Mouse (Mus musculus): ENCODE data around the gene Rassf1. TPM values are rescaled to one million over a fixed set of nuclear protein-coding genes. Genes with fewer than 3 reads are reported as not detected.
A peak's percentile ranks its signal among the peaks of the same experiment; 100 is the strongest.

Gene Rassf1
- polyA plus RNA-seq, 1 experiment from 2014 or later = 54.1 TPM

- H3K4me3 ChIP-seq (ENCODE audit: low read depth, low read length) = no peak overlapping the region
- no peak overlapping the region for H3K27ac ChIP-seq (ENCODE audit: low read length)
- H3K4me1 ChIP-seq (ENCODE audit: control insufficient read depth, insufficient read depth, low read length) = peaks cover 22% of the 10 kb centered on the region; the same call in 1 of the 2 replicates
- WGBS = 68% methylated on average over 6 of the region's 6 CpGs
- H3K27me3 ChIP-seq (ENCODE audit: control insufficient read depth, insufficient read depth, low read length) = no peaks in the 10 kb centered on the region
- no peak overlapping the region for H3K4me2 ChIP-seq (replicated peaks; ENCODE audit: low read depth, low read length)
- no peak for ATAC-seq (ENCODE audit: insufficient number of reproducible peaks, insufficient read depth, low FRiP score, low read depth)
- H3K9ac ChIP-seq (replicated peaks; ENCODE audit: low read depth, low read length) = no peak overlapping the region
- no peaks in the 10 kb centered on the region for H3K36me3 ChIP-seq (ENCODE audit: control insufficient read depth, insufficient read depth, low read length)
- H3K9me3 ChIP-seq (ENCODE audit: control insufficient read depth, low read depth, low read length) = no peaks in the 10 kb centered on the region
These were observed 51.9 kb downstream of the Rassf1 start for GRCm38 (mm10) chr9:107603251-107603650.

GRCm38 (mm10) chr9:107605041-107605661 lies 53.8 kb downstream of the Rassf1 start:
- H3K4me1 ChIP-seq (ENCODE audit: control insufficient read depth, insufficient read depth, low read length) = peaks cover 31% of the 10 kb centered on the region; the same call in 1 of the 2 replicates
- no peaks in the 10 kb centered on the region for H3K27me3 ChIP-seq (ENCODE audit: control insufficient read depth, insufficient read depth, low read length)
- H3K9ac ChIP-seq (replicated peaks; ENCODE audit: low read depth, low read length) = no peak overlapping the region
- H3K9me3 ChIP-seq (ENCODE audit: control insufficient read depth, low read depth, low read length) = no peaks in the 10 kb centered on the region
- 31% methylated on average over 23 of the region's 23 CpGs for WGBS
- peak; percentile 54 for ATAC-seq (ENCODE audit: insufficient number of reproducible peaks, insufficient read depth, low FRiP score, low read depth)
- peak overlapping the region; percentile 20 for H3K4me3 ChIP-seq (ENCODE audit: low read depth, low read length)
- H3K27ac ChIP-seq (ENCODE audit: low read length) = peak overlapping the region; percentile 64
- H3K36me3 ChIP-seq (ENCODE audit: control insufficient read depth, insufficient read depth, low read length) = no peaks in the 10 kb centered on the region
- H3K4me2 ChIP-seq (replicated peaks; ENCODE audit: low read depth, low read length) = peak overlapping the region; percentile 37

- Histone ChIP-seq H3K9ac (replicated peaks; ENCODE audit: low read depth, low read length) (no peak overlapping the region), H3K9me3 (ENCODE audit: control insufficient read depth, low read depth, low read length) (no peaks in the 10 kb centered on the region), H3K4me1 (ENCODE audit: control insufficient read depth, insufficient read depth, low read length) (peaks cover 36% of the 10 kb centered on the region; the same call in 1 of the 2 replicates), H3K4me2 (replicated peaks; ENCODE audit: low read depth, low read length) (peak overlapping the region; percentile 22; the same call in 1 of the 2 replicates), H3K4me3 (ENCODE audit: low read depth, low read length) (no peak overlapping the region), H3K36me3 (ENCODE audit: control insufficient read depth, insufficient read depth, low read length) (no peaks in the 10 kb centered on the region), H3K27me3 (ENCODE audit: control insufficient read depth, insufficient read depth, low read length) (no peaks in the 10 kb centered on the region), H3K27ac (ENCODE audit: low read length) (peak overlapping the region; percentile 56; the same call in 1 of the 2 replicates)
- ATAC-seq (ENCODE audit: insufficient number of reproducible peaks, insufficient read depth, low FRiP score, low read depth) = no peak
- WGBS = 12% methylated on average over 9 of the region's 9 CpGs
These were observed 55.2 kb downstream of the Rassf1 start for GRCm38 (mm10) chr9:107606591-107606990.

DNA sequence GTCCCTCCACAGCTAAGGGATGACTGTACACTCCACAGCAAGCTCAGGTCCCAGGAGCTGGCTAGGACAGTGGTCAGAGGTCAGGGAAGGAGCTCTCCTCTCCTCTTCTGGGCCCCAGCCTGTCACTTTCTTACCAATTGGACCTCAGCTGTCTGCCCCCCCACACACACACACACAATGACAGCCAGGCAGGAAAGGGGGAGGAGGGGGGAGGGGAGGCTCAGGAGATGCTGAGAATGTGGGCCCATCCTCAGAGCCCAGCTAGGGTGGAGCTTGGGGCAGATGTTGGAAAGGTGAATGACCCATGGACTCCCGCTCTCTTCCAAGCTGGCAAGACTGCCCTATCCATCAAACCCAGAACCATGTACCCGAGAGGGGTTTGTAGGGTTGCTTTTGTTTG lies 55.7 kb downstream of the Rassf1 start:
- no peak for ATAC-seq (ENCODE audit: insufficient number of reproducible peaks, insufficient read depth, low FRiP score, low read depth)
- Histone ChIP-seq H3K9ac (replicated peaks; ENCODE audit: low read depth, low read length) (no peak overlapping the region), H3K9me3 (ENCODE audit: control insufficient read depth, low read depth, low read length) (no peaks in the 10 kb centered on the region), H3K4me1 (ENCODE audit: control insufficient read depth, insufficient read depth, low read length) (peaks cover 38% of the 10 kb centered on the region; the same call in 1 of the 2 replicates), H3K36me3 (ENCODE audit: control insufficient read depth, insufficient read depth, low read length) (no peaks in the 10 kb centered on the region), H3K4me3 (ENCODE audit: low read depth, low read length) (no peak overlapping the region), H3K27me3 (ENCODE audit: control insufficient read depth, insufficient read depth, low read length) (no peaks in the 10 kb centered on the region), H3K27ac (ENCODE audit: low read length) (no peak overlapping the region), H3K4me2 (replicated peaks; ENCODE audit: low read depth, low read length) (peak overlapping the region; percentile 22; the same call in 1 of the 2 replicates)
- 55% methylated on average over 2 of the region's 2 CpGs for WGBS

GRCm38 (mm10) chr9:107607653-107608245 lies 56.4 kb downstream of the Rassf1 start:
- H3K4me1 ChIP-seq (ENCODE audit: control insufficient read depth, insufficient read depth, low read length) = peaks cover 42% of the 10 kb centered on the region; the same call in 1 of the 2 replicates

DNA sequence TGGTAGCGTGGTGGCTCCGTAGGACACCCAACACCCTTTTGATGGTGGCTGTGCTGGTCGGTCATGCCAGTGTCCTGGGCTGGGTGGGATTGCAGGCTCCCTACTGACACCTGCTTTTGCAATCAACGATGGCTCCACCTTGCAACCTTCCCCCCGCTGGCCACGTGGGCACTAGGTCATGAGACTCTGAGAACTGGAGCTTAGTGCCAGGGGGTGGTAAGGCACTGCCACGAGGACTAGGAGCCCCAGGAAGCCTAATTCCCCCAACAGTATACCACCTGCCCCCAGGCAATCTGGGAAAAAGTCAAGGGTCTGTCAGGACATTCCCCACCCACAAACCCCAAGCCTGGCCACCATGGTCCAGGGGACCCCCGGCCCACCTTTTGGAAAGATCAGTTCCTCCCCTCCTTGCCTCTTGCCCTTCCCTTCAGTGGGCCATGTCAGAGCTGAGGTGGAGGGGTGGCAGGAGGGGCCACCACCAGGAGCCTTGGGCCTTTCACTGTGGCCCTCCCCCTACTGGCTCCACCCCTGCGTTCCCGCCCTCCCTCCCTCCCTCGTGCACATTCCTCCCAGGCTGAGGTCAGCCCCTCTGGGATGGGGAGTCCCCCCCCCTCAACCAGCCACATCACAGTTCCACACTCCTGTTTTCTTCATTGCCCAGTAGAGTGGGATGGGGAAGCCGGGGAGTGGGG lies 57.5 kb downstream of the Rassf1 start, which contains the start of gene Sema3b:
Gene Sema3b (minus strand): TSS at position 489 of the 692 bp plus-strand sequence.
- Histone ChIP-seq H3K4me3 (ENCODE audit: low read depth, low read length) (no peak within 1 kb of the TSS), H3K36me3 (ENCODE audit: control insufficient read depth, insufficient read depth, low read length) (peaks cover 4% of the 10 kb centered on the region; the same call in 1 of the 2 replicates), H3K27ac (ENCODE audit: low read length) (no peak within 1 kb of the TSS), H3K4me1 (ENCODE audit: control insufficient read depth, insufficient read depth, low read length) (peaks cover 47% of the 10 kb centered on the region; the same call in 1 of the 2 replicates), H3K9ac (replicated peaks; ENCODE audit: low read depth, low read length) (no peak within 1 kb of the TSS), H3K9me3 (ENCODE audit: control insufficient read depth, low read depth, low read length) (no peaks in the 10 kb centered on the region), H3K27me3 (ENCODE audit: control insufficient read depth, insufficient read depth, low read length) (no peaks in the 10 kb centered on the region), H3K4me2 (replicated peaks; ENCODE audit: low read depth, low read length) (no peak within 1 kb of the TSS)
- no peak for ATAC-seq (ENCODE audit: insufficient number of reproducible peaks, insufficient read depth, low FRiP score, low read depth)
- WGBS = 37% methylated on average over 12 of the region's 12 CpGs

More at GRCm38 (mm10) chr9:107607653-107608245, 56.4 kb downstream of the Rassf1 start:
- Histone ChIP-seq H3K4me2 (replicated peaks; ENCODE audit: low read depth, low read length) (no peak overlapping the region), H3K27ac (ENCODE audit: low read length) (no peak overlapping the region; the same call in 1 of the 2 replicates), H3K27me3 (ENCODE audit: control insufficient read depth, insufficient read depth, low read length) (no peaks in the 10 kb centered on the region), H3K9ac (replicated peaks; ENCODE audit: low read depth, low read length) (no peak overlapping the region), H3K4me3 (ENCODE audit: low read depth, low read length) (no peak overlapping the region), H3K36me3 (ENCODE audit: control insufficient read depth, insufficient read depth, low read length) (no peaks in the 10 kb centered on the region), H3K9me3 (ENCODE audit: control insufficient read depth, low read depth, low read length) (no peaks in the 10 kb centered on the region)
- no peak for ATAC-seq (ENCODE audit: insufficient number of reproducible peaks, insufficient read depth, low FRiP score, low read depth)
- 44% methylated on average over 9 of the region's 9 CpGs for WGBS

DNA sequence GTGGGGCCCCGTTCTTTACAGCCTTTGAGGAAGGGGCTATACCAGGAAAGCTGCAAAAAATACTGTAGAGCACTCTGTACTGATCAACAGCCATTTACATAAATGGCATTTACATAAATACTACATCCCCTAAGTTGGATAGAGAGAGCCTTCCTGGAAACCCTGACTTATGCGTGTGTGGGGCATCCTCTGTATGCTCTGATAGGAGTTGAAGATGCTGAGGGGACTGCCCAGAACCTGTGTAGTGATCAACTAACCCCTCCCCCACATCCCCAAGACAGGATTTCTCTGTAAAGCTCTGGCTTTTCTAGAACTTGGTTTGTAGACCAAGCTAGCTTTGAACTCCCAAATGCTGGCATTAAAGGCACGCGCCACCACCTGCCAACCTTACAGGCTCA lies 58.1 kb downstream of the Rassf1 start:
- peaks cover 43% of the 10 kb centered on the region; the same call in 1 of the 2 replicates for H3K4me1 ChIP-seq (ENCODE audit: control insufficient read depth, insufficient read depth, low read length)
- WGBS = 59% methylated on average over 4 of the region's 4 CpGs

GRCm38 (mm10) chr9:107611456-107612190 lies 60.3 kb downstream of the Rassf1 start:
- Histone ChIP-seq H3K27ac (ENCODE audit: low read length) (peak overlapping the region; percentile 92), H3K27me3 (ENCODE audit: control insufficient read depth, insufficient read depth, low read length) (no peaks in the 10 kb centered on the region), H3K9me3 (ENCODE audit: control insufficient read depth, low read depth, low read length) (no peaks in the 10 kb centered on the region), H3K4me1 (ENCODE audit: control insufficient read depth, insufficient read depth, low read length) (peaks cover 35% of the 10 kb centered on the region; the same call in 1 of the 2 replicates), H3K4me2 (replicated peaks; ENCODE audit: low read depth, low read length) (peak overlapping the region; percentile 72; the same call in 1 of the 2 replicates), H3K36me3 (ENCODE audit: control insufficient read depth, insufficient read depth, low read length) (peaks cover 32% of the 10 kb centered on the region), H3K9ac (replicated peaks; ENCODE audit: low read depth, low read length) (peak overlapping the region; percentile 55; the same call in 1 of the 2 replicates), H3K4me3 (ENCODE audit: low read depth, low read length) (no peak overlapping the region)
- 68% methylated on average over 6 of the region's 6 CpGs for WGBS
- no peak for ATAC-seq (ENCODE audit: insufficient number of reproducible peaks, insufficient read depth, low FRiP score, low read depth)

More for the DNA sequence above, 58.1 kb downstream of the Rassf1 start:
- no peaks in the 10 kb centered on the region for H3K27me3 ChIP-seq (ENCODE audit: control insufficient read depth, insufficient read depth, low read length)
- peaks cover 10% of the 10 kb centered on the region for H3K36me3 ChIP-seq (ENCODE audit: control insufficient read depth, insufficient read depth, low read length)
- no peak for ATAC-seq (ENCODE audit: insufficient number of reproducible peaks, insufficient read depth, low FRiP score, low read depth)
- H3K4me2 ChIP-seq (replicated peaks; ENCODE audit: low read depth, low read length) = no peak overlapping the region
- H3K9ac ChIP-seq (replicated peaks; ENCODE audit: low read depth, low read length) = no peak overlapping the region
- no peak overlapping the region for H3K27ac ChIP-seq (ENCODE audit: low read length)
- no peak overlapping the region for H3K4me3 ChIP-seq (ENCODE audit: low read depth, low read length)
- no peaks in the 10 kb centered on the region for H3K9me3 ChIP-seq (ENCODE audit: control insufficient read depth, low read depth, low read length)

Measured in stomach, embryonic 14.5 days (tissue).